Mouse (Mus musculus): ENCODE data around the gene Safb2. TPM values are rescaled to one million over a fixed set of nuclear protein-coding genes. Genes with fewer than 3 reads are reported as not detected.
"Not testable (repeated sequence)": the region's sequence is repeated elsewhere in the genome, so short reads cannot be mapped to it uniquely, and the experiment has no call there.

Safb2 gene
- polyA plus RNA-seq, 1 experiment, result 137 TPM

DNA sequence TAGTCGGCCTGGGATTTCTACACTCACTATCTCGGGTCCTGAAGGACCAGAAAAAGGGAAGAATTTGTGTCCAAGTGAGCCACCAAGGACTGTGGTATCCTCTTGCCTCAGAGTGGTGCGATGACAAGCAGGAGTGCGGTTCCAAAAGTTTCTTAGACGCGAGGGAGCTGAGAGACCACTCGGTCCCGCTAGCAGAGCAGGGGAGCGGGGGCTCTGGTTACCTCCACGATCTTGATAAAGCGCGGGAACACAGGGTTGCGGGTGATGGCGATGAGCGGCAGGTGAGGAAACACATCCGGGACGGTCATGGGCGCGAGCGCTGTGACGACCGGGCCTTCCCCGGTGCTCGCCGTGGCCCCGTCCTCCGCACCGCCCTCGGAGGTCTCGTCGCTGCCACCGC lies 41.9 kb upstream of the Safb2 start:
- H3K27ac ChIP-seq (ENCODE audit: insufficient read depth, low read length), result no peak overlapping the region
- no peak for TF ChIP-seq CTCF (IDR thresholded peaks at IDR 0.05; ENCODE audit: borderline replicate concordance, insufficient read depth, low read depth, low read length)
- TF ChIP-seq POLR2A (IDR thresholded peaks at IDR 0.05; ENCODE audit: borderline replicate concordance, insufficient read depth, low read length), result no peak
- H3K27me3 ChIP-seq (ENCODE audit: control insufficient read depth, insufficient read depth, low read length), result no peaks in the 10 kb centered on the region
- no peak for DNase-seq
- H3K4me1 ChIP-seq (ENCODE audit: control insufficient read depth, insufficient read depth, low read length), result no peaks in the 10 kb centered on the region
- H3K4me3 ChIP-seq (replicated peaks; ENCODE audit: insufficient read depth, low read depth, low read length), result peak overlapping the region; percentile 65
- under 1% methylated on average over 26 of the region's 32 CpGs for WGBS

DNA sequence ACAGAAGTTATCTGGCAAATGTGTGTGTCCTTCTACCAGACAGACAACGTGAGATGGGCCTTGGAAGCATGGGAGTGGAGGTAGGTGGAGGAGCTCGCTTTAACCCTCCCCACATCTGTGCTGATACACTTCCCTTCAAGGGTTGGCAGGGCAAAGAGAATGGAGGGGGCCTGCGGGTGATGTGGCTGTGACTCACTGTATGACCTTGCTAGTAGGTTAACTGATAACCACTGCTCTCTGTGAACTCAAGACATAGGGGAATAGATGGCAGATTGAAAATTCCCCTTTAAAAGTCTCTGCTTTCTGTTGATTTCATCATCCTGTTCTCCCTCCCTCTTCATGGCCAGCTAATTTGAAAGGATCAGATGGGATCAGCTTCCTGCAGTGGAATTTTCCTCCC lies 41.1 kb upstream of the Safb2 start:
- H3K27ac ChIP-seq (ENCODE audit: insufficient read depth, low read length), result no peak overlapping the region

DNA sequence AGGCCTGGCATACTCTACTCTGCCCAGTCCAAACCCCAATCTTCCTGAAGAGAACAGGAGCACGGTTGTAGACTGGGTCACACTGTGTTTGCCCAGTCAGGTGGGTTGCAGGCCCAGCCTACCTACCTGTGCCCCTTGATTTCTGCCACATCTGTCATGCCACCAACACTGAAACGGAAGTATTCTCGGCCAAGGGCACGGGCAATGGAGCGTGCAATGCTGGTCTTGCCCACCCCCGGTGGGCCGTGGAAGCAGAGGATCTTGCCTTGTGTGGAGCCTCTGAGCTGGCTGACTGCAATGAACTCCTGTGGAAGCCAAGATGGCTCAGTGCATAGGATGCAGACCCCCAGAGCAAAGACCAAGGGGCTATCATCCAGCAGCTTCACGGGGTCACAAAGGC lies 33.2 kb upstream of the Safb2 start:
- TF ChIP-seq POLR2A (IDR thresholded peaks at IDR 0.05; ENCODE audit: borderline replicate concordance, insufficient read depth, low read length) (no peak), CTCF (IDR thresholded peaks at IDR 0.05; ENCODE audit: borderline replicate concordance, insufficient read depth, low read depth, low read length) (no peak)
- Histone ChIP-seq H3K4me3 (replicated peaks; ENCODE audit: insufficient read depth, low read depth, low read length) (no peak overlapping the region), H3K27ac (ENCODE audit: insufficient read depth, low read length) (no peak overlapping the region), H3K27me3 (ENCODE audit: control insufficient read depth, insufficient read depth, low read length) (no peaks in the 10 kb centered on the region), H3K4me1 (ENCODE audit: control insufficient read depth, insufficient read depth, low read length) (peaks cover 13% of the 10 kb centered on the region)
- DNase-seq, result peak in 1 of 2 experiments; percentile 15
- WGBS, result 65% methylated on average over 8 of the region's 8 CpGs

More for the DNA sequence above, 41.1 kb upstream of the Safb2 start:
- H3K4me1 ChIP-seq (ENCODE audit: control insufficient read depth, insufficient read depth, low read length), result no peaks in the 10 kb centered on the region
- no peak overlapping the region for H3K4me3 ChIP-seq (replicated peaks; ENCODE audit: insufficient read depth, low read depth, low read length)
- TF ChIP-seq CTCF (IDR thresholded peaks at IDR 0.05; ENCODE audit: borderline replicate concordance, insufficient read depth, low read depth, low read length) (no peak), POLR2A (IDR thresholded peaks at IDR 0.05; ENCODE audit: borderline replicate concordance, insufficient read depth, low read length) (no peak)
- no peak for DNase-seq
- no peaks in the 10 kb centered on the region for H3K27me3 ChIP-seq (ENCODE audit: control insufficient read depth, insufficient read depth, low read length)
- WGBS, result 82% methylated on average over 3 of the region's 3 CpGs

DNA sequence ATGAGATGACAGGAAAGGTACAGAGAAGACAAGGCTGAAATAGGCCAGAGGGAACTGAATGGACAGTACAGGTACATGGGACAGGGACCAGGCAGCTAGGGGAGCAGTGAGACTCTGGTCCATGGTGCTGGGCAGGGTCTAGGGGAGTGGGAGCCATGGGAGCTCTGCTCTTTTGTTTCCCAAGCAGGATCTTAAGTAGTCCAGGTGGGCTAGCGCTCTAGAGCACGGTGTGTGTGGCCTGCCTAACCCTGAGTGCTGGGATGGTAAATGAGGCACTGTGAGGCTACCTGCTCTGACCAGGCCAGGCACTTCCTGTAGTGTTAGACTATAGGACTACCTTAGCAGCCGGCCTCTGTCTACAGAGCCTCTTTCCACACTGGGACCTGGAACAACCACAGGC lies 32.3 kb upstream of the Safb2 start:
- no peak for DNase-seq

DNA sequence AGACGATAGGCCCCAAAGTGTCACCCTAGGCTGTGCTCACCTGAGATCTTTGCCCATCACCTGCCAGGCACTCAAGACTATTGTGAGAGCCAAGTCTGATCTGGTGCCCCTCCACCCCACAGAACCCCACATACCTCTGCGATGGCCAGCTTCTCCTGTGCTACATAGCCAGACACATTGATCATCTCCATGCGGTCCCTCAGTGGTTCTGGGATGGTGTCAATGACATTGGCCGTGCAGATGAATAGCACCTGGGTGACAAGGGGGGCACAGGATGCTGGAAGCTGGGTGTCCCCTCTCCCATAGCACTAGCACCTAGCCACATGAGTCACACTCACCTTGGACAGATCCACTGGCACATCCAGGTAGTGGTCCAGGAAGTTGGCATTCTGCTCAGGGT lies 31.4 kb upstream of the Safb2 start:
- no peak for DNase-seq

More for the DNA sequence above, 32.3 kb upstream of the Safb2 start:
- H3K27me3 ChIP-seq (ENCODE audit: control insufficient read depth, insufficient read depth, low read length), result no peaks in the 10 kb centered on the region
- WGBS, result 77% methylated on average over 3 of the region's 3 CpGs
- TF ChIP-seq POLR2A (IDR thresholded peaks at IDR 0.05; ENCODE audit: borderline replicate concordance, insufficient read depth, low read length) (no peak), CTCF (IDR thresholded peaks at IDR 0.05; ENCODE audit: borderline replicate concordance, insufficient read depth, low read depth, low read length) (no peak)
- H3K4me1 ChIP-seq (ENCODE audit: control insufficient read depth, insufficient read depth, low read length), result peaks cover 13% of the 10 kb centered on the region
- no peak overlapping the region for H3K4me3 ChIP-seq (replicated peaks; ENCODE audit: insufficient read depth, low read depth, low read length)
- H3K27ac ChIP-seq (ENCODE audit: insufficient read depth, low read length), result no peak overlapping the region

DNA sequence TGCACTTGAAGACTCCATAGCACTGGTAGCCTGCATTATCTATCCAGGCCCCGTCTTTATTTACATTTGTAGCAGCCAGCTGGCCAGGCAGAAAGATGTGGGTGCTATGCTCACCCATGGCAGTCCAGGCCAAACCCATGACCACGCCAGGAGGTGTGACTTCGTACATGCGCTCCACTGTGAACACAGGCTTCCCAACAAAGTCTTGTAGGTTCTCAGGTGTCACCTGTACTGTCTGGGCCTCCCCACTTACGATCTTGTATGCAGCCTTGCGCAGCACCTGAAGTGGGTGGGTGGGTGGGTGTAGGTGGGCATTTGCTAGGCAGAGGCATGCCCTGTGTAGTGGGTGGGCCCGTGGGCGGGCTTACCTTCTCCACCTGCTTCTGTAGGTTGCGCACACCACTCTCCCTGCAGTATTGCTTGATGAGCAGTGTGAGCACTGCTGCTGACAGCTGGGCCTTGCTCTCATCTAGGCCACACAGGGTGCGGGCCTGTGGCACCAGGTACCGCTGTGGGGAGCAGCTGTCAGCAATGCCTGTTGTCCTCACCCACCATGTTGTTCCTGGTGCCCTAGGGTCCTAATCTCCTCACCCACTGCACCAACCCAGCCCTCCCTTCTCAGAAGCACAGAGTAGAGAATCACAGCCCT lies 30.9 kb upstream of the Safb2 start:
- 72% methylated on average over 11 of the region's 11 CpGs for WGBS
- peaks cover 13% of the 10 kb centered on the region for H3K4me1 ChIP-seq (ENCODE audit: control insufficient read depth, insufficient read depth, low read length)
- peak in 1 of 2 experiments; percentile 16 for DNase-seq
- H3K27me3 ChIP-seq (ENCODE audit: control insufficient read depth, insufficient read depth, low read length), result no peaks in the 10 kb centered on the region
- H3K27ac ChIP-seq (ENCODE audit: insufficient read depth, low read length), result no peak overlapping the region
- TF ChIP-seq CTCF (IDR thresholded peaks at IDR 0.05; ENCODE audit: borderline replicate concordance, insufficient read depth, low read depth, low read length), result no peak
- no peak for TF ChIP-seq POLR2A (IDR thresholded peaks at IDR 0.05; ENCODE audit: borderline replicate concordance, insufficient read depth, low read length)
- no peak overlapping the region for H3K4me3 ChIP-seq (replicated peaks; ENCODE audit: insufficient read depth, low read depth, low read length)

More for the DNA sequence above, 31.4 kb upstream of the Safb2 start:
- Histone ChIP-seq H3K27me3 (ENCODE audit: control insufficient read depth, insufficient read depth, low read length) (no peaks in the 10 kb centered on the region), H3K4me1 (ENCODE audit: control insufficient read depth, insufficient read depth, low read length) (peaks cover 13% of the 10 kb centered on the region), H3K27ac (ENCODE audit: insufficient read depth, low read length) (no peak overlapping the region), H3K4me3 (replicated peaks; ENCODE audit: insufficient read depth, low read depth, low read length) (no peak overlapping the region)
- 80% methylated on average over 4 of the region's 4 CpGs for WGBS
- TF ChIP-seq CTCF (IDR thresholded peaks at IDR 0.05; ENCODE audit: borderline replicate concordance, insufficient read depth, low read depth, low read length), result no peak
- TF ChIP-seq POLR2A (IDR thresholded peaks at IDR 0.05; ENCODE audit: borderline replicate concordance, insufficient read depth, low read length), result no peak

DNA sequence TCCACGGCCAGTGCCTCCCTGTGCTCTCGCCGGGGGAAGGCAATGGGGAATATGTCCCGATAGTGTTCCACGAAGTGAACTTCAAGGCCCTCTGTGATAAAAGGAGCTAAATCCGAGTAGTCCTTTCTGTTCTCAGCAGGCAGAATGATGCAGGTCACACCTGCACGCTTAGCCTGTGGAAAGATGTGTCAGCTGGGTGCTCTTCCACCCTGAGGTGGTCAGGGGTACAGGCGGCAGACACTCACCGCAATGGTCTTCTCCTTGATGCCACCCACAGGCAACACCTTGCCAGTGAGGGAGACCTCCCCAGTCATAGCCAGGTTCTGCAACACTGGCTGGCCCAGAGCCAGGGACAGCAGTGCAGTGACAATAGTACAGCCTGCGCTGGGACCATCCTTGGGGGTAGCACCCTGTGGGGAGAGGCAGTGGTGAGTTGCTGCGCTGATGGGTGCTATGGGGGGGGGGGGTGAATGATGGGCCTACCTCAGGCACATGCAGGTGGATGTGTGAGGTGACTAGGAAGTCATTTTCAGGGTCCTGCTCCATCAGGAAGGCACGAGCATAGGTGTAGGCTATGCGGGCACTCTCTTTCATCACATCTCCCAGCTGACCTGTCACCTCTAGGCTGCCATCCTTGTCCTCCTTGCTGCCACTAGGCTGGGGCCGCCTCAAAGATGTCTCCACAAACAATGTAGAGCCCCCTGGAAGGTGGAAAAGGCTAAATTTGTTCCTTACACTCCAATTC lies 30.2 kb upstream of the Safb2 start:
- no peak for TF ChIP-seq POLR2A (IDR thresholded peaks at IDR 0.05; ENCODE audit: borderline replicate concordance, insufficient read depth, low read length)
- no peak for TF ChIP-seq CTCF (IDR thresholded peaks at IDR 0.05; ENCODE audit: borderline replicate concordance, insufficient read depth, low read depth, low read length)
- no peaks in the 10 kb centered on the region for H3K27me3 ChIP-seq (ENCODE audit: control insufficient read depth, insufficient read depth, low read length)
- H3K4me1 ChIP-seq (ENCODE audit: control insufficient read depth, insufficient read depth, low read length), result peaks cover 13% of the 10 kb centered on the region
- peak overlapping the region; percentile 88 for H3K4me3 ChIP-seq (replicated peaks; ENCODE audit: insufficient read depth, low read depth, low read length)
- no peak overlapping the region for H3K27ac ChIP-seq (ENCODE audit: insufficient read depth, low read length)
- DNase-seq, result peak in 1 of 2 experiments; percentile 41
- 18% methylated on average over 14 of the region's 14 CpGs for WGBS

DNA sequence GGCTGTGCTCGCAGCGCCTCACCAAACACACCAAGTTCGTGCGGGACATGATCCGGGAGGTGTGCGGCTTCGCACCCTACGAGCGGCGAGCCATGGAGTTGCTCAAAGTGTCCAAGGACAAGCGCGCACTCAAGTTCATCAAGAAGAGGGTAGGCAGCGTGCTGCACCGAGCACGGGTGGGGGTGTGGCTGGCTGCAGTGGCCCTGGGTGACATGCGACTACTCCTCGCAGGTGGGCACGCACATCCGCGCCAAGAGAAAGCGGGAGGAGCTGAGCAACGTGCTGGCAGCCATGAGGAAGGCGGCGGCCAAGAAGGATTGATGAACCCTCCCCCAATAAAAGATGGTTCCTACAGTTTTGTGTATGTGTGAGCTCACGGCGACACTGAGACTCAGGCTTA lies 29.5 kb upstream of the Safb2 start:
- not testable (repeated sequence) for H3K27me3 ChIP-seq (ENCODE audit: control insufficient read depth, insufficient read depth, low read length); H3K27ac ChIP-seq (ENCODE audit: insufficient read depth, low read length)
- Histone ChIP-seq H3K4me1 (ENCODE audit: control insufficient read depth, insufficient read depth, low read length) (peaks cover 13% of the 10 kb centered on the region), H3K4me3 (replicated peaks; ENCODE audit: insufficient read depth, low read depth, low read length) (peak overlapping the region; percentile 88)
- WGBS, result under 1% methylated on average over 26 of the region's 26 CpGs
- DNase-seq, result peak in 1 of 2 experiments; percentile 49
